Mouse (Mus musculus): ENCODE measurements at regions not wholly inside any gene's neighbourhood (a gene's known extent, or its start where the extent isn't known, plus 50 kb on each side); places are given as distances from the start of the nearest gene placed in this dataset.
A peak's percentile ranks its signal among the peaks of the same experiment; 100 is the strongest.

DNA sequence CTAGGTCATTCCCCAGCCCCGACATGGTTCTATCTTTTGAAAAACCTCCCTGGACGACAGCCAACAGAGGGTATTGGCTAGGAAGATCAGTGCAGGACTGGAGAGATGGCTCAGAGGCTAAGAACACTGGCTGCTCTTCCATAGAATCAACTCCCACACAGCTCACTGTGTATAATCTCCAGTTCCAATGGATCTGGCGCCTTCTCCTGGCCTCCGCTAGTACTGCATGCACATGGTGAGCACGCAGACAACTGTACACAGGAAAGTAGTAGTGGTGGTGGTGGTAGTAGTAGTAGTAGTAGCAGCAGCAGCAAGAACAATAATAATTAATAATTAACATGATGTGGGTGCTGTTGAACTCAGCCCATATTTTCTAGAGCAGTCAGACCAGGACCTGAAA, 66.2 kb upstream of the Tmem132d start:
- no peak overlapping the region for H3K4me3 ChIP-seq (replicated peaks; ENCODE audit: insufficient read depth, low read depth, low read length)
- no peaks in the 10 kb centered on the region for H3K4me1 ChIP-seq (ENCODE audit: control insufficient read depth, insufficient read depth, low read length)
- TF ChIP-seq POLR2A (IDR thresholded peaks at IDR 0.05; ENCODE audit: borderline replicate concordance, insufficient read depth, low read length) (no peak), CTCF (IDR thresholded peaks at IDR 0.05; ENCODE audit: borderline replicate concordance, insufficient read depth, low read depth, low read length) (peak; percentile 22; the same call in 1 of the 2 replicates)
- DNase-seq, result peak; percentile 6 to 35
- no peaks in the 10 kb centered on the region for H3K27me3 ChIP-seq (ENCODE audit: control insufficient read depth, insufficient read depth, low read length)
- H3K27ac ChIP-seq (ENCODE audit: insufficient read depth, low read length), result no peak overlapping the region
- WGBS, result 41% methylated on average over 5 of the region's 5 CpGs

DNA sequence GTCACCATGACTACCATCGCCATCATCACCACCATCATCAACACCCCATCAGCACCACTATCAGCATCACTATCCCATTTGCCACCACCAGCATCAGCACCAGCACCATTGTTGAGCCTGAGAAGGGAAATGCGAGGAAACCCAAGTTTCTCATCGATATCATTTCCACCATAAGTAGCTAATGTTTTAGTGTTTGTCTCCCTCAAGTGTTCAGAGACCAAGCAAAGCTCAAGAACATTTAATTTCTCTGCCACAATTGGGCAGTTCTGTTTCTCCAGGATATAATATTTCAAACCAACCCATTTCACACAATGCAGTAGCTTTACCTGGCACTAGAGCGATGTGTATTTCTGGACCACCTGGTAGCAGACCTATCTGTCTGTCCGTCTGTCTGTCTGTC, 59.7 kb upstream of the Tmem132d start:
- Histone ChIP-seq H3K27ac (ENCODE audit: insufficient read depth, low read length) (no peak overlapping the region), H3K4me3 (replicated peaks; ENCODE audit: insufficient read depth, low read depth, low read length) (no peak overlapping the region), H3K27me3 (ENCODE audit: control insufficient read depth, insufficient read depth, low read length) (no peaks in the 10 kb centered on the region; the same call in 1 of the 2 replicates), H3K4me1 (ENCODE audit: control insufficient read depth, insufficient read depth, low read length) (no peaks in the 10 kb centered on the region)
- 86% methylated on average over 5 of the region's 5 CpGs for WGBS
- DNase-seq, result no peak
- TF ChIP-seq POLR2A (IDR thresholded peaks at IDR 0.05; ENCODE audit: borderline replicate concordance, insufficient read depth, low read length) (no peak), CTCF (IDR thresholded peaks at IDR 0.05; ENCODE audit: borderline replicate concordance, insufficient read depth, low read depth, low read length) (no peak)

DNA sequence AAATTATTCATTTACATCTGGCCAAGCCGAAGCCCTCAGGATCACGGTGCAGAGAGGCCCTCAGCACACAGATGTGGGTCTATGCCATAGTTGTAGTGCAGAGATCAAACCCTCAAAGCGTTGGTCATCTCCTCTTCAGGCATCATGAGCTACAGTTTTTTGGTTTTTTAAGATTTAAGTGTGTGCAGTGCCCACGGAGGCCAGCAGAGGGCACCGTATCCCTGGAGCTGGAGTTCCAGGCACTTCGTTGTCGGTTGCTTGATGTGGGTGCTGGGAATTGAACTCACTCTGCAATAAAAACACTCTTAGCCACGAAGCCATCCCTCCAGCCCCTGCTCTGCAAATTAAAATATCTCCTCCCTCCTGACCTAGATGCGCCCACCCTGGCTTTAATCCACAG, 58.3 kb upstream of the Tmem132d start:
- DNase-seq, result peak in 1 of 2 experiments; percentile 14
- TF ChIP-seq CTCF (IDR thresholded peaks at IDR 0.05; ENCODE audit: borderline replicate concordance, insufficient read depth, low read depth, low read length) (peak; percentile 50; the same call in 1 of the 2 replicates), POLR2A (IDR thresholded peaks at IDR 0.05; ENCODE audit: borderline replicate concordance, insufficient read depth, low read length) (no peak)
- H3K27me3 ChIP-seq (ENCODE audit: control insufficient read depth, insufficient read depth, low read length), result no peaks in the 10 kb centered on the region; the same call in 1 of the 2 replicates
- H3K27ac ChIP-seq (ENCODE audit: insufficient read depth, low read length), result no peak overlapping the region
- H3K4me3 ChIP-seq (replicated peaks; ENCODE audit: insufficient read depth, low read depth, low read length), result no peak overlapping the region
- H3K4me1 ChIP-seq (ENCODE audit: control insufficient read depth, insufficient read depth, low read length), result no peaks in the 10 kb centered on the region
- 34% methylated on average over 9 of the region's 9 CpGs for WGBS

DNA sequence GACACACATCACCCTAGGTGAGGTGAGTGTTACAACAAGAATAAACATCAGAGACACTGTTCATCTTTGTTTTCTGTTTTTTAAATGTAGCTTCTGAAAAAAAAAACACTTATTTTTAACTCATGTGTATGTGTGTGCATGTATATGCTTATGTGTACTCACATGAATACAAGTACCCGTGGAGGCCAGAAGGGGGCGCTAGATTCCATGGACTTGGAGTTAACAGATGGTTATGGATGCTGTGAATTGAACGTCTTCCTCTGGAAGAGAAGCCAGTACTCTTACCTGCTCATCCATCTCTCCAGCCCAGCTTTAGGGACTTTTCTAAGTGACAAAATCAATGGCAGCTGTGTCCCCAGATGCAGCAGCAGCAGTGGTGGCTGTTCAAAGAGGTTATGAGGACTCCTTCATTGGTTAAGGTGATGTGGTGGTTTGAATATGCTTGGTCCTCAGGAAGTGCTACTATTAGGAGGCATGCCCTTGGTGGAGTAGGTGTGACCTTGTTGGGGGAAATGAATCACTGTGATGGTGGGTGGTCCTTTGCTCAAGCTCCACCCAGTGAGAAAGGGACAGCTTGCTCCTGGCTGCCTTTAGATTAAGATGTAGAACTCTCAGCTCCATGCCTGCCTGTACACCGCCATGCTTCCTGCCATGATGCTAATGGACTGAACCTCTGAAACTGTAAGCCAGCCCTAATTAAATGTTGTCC, 56.1 kb upstream of the Tmem132d start:
- H3K27ac ChIP-seq (ENCODE audit: insufficient read depth, low read length), result no peak overlapping the region
- WGBS, result 84% methylated on average over 4 of the region's 4 CpGs
- H3K4me3 ChIP-seq (replicated peaks; ENCODE audit: insufficient read depth, low read depth, low read length), result no peak overlapping the region
- H3K27me3 ChIP-seq (ENCODE audit: control insufficient read depth, insufficient read depth, low read length), result no peaks in the 10 kb centered on the region; the same call in 1 of the 2 replicates
- DNase-seq, result no peak
- no peaks in the 10 kb centered on the region for H3K4me1 ChIP-seq (ENCODE audit: control insufficient read depth, insufficient read depth, low read length)
- no peak for TF ChIP-seq POLR2A (IDR thresholded peaks at IDR 0.05; ENCODE audit: borderline replicate concordance, insufficient read depth, low read length)
- no peak for TF ChIP-seq CTCF (IDR thresholded peaks at IDR 0.05; ENCODE audit: borderline replicate concordance, insufficient read depth, low read depth, low read length)

DNA sequence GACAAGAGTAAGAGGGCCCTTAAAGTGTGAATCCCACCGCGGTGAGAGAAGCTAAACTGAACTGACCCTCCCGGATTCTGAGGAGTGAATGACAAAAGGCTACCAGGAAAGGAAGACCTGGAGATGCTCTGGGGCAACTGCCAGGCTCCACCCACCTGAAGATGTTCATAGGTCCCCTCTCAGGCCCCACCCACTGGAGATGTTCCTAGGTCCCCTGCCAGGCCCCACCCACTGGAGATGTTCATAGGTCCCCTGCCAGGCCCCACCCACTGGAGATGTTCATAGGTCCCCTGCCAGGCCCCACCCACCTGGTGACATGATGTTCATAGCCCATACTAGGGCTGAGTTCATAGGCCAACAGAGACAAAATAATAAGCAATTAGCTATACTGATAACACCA, 54.5 kb upstream of the Tmem132d start:
- Histone ChIP-seq H3K4me1 (ENCODE audit: control insufficient read depth, insufficient read depth, low read length) (no peaks in the 10 kb centered on the region), H3K27me3 (ENCODE audit: control insufficient read depth, insufficient read depth, low read length) (no peaks in the 10 kb centered on the region; the same call in 1 of the 2 replicates), H3K27ac (ENCODE audit: insufficient read depth, low read length) (no peak overlapping the region), H3K4me3 (replicated peaks; ENCODE audit: insufficient read depth, low read depth, low read length) (no peak overlapping the region)
- WGBS, result 64% methylated on average over 3 of the region's 3 CpGs
- no peak for DNase-seq
- no peak for TF ChIP-seq POLR2A (IDR thresholded peaks at IDR 0.05; ENCODE audit: borderline replicate concordance, insufficient read depth, low read length)
- no peak for TF ChIP-seq CTCF (IDR thresholded peaks at IDR 0.05; ENCODE audit: borderline replicate concordance, insufficient read depth, low read depth, low read length)

DNA sequence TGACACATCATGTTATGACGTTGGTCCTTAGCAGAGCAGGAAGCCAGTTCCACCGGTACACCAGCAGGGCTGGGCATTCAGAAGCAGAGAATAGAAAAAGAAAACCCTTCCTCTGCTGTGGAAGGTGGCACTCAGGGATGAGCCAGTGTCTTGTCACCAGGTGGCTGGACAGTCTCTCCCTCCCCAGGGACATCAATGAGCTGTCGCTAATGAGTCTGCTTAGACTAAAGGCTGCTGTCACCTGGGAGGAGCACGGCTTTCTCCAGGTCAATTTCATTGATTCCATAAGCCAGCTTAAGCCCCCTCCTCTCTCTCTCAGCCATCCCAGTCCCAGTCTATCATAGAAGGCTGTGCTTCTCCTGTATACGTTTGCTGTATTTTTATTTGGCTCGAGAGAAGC, 51.2 kb upstream of the Tmem132d start:
- H3K27ac ChIP-seq (ENCODE audit: insufficient read depth, low read length), result no peak overlapping the region
- no peak for TF ChIP-seq POLR2A (IDR thresholded peaks at IDR 0.05; ENCODE audit: borderline replicate concordance, insufficient read depth, low read length)
- no peak for TF ChIP-seq CTCF (IDR thresholded peaks at IDR 0.05; ENCODE audit: borderline replicate concordance, insufficient read depth, low read depth, low read length)
- no peak overlapping the region for H3K4me3 ChIP-seq (replicated peaks; ENCODE audit: insufficient read depth, low read depth, low read length)
- no peaks in the 10 kb centered on the region for H3K4me1 ChIP-seq (ENCODE audit: control insufficient read depth, insufficient read depth, low read length)
- no peaks in the 10 kb centered on the region; the same call in 1 of the 2 replicates for H3K27me3 ChIP-seq (ENCODE audit: control insufficient read depth, insufficient read depth, low read length)
- 44% methylated on average over 6 of the region's 6 CpGs for WGBS
- DNase-seq, result no peak

DNA sequence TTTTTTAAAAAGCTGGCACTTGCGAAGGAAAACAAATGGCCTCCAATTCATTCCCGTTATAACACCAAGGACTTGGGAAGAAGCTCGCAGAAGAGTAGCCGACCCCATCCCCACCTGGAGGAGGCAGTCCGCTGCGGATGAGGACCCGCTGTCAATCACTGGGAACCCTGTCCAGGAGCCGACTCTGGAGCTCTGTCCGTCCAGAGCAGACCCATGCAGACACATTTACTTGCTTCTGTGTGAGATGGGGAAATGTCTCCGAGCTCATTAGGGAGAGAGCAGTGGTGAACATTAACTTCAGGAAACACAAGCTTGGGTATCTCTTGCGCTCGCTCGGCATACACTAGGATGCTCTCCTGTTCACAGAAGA, 50.5 kb upstream of the Tmem132d start:
- Histone ChIP-seq H3K4me3 (replicated peaks; ENCODE audit: insufficient read depth, low read depth, low read length) (no peak overlapping the region), H3K4me1 (ENCODE audit: control insufficient read depth, insufficient read depth, low read length) (no peaks in the 10 kb centered on the region), H3K27ac (ENCODE audit: insufficient read depth, low read length) (no peak overlapping the region), H3K27me3 (ENCODE audit: control insufficient read depth, insufficient read depth, low read length) (no peaks in the 10 kb centered on the region; the same call in 1 of the 2 replicates)
- no peak for DNase-seq
- 8% methylated on average over 13 of the region's 13 CpGs for WGBS
- no peak for TF ChIP-seq POLR2A (IDR thresholded peaks at IDR 0.05; ENCODE audit: borderline replicate concordance, insufficient read depth, low read length)
- TF ChIP-seq CTCF (IDR thresholded peaks at IDR 0.05; ENCODE audit: borderline replicate concordance, insufficient read depth, low read depth, low read length), result no peak
